Mouse (Mus musculus): Measurements from ENCODE around the gene Fdx1. TPM values are rescaled to one million over a fixed set of nuclear protein-coding genes. Genes with fewer than 3 reads are reported as not detected.

Gene Fdx1
- total RNA-seq (2021): 100 to 1,000 TPM; 100 to 123 TPM

DNA sequence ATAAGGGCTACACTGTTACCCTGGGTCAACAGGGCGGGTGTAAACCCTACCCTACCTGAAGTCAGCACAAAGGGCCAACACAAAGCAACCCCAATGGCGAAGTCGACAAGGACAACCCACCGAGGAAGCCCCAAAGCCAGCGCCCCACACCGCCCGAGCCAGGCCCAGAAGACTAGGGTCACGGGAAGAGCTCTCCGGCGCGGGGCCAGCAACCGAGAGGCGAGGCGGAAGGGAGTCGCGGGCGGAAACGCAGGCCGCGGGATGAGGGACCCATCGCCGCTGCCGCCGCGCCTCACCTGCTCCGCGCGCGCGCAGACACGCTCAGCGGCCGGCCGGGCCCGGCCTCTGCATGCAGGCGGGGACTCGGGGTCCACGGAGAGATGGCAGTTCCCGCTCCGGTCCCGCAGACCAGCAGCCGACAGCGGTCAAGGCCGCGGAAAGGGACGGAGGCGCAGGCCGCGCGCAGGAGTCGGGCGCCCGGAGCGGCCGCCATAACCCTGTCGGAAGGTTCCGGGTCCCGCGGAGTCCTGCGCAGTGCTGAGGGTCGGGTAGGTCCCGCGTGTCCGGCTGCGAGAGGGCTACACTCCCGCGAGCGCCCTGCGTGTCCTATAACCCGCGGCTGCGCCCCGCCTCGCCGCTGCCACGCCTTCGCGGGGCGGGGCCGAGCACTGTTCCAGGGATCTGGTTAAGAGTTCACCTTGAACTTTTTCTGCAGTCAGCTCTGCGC, at the start of gene Fdx1:
Gene Fdx1, minus strand, starts transcription at position 582 of the 727 bp plus-strand sequence.
- intact Hi-C loops (cut with DNase I): loop anchor here (5.0 kb wide), 1 partner anchor 84 kb away; the partner anchor contains the start of gene Rdx

DNA sequence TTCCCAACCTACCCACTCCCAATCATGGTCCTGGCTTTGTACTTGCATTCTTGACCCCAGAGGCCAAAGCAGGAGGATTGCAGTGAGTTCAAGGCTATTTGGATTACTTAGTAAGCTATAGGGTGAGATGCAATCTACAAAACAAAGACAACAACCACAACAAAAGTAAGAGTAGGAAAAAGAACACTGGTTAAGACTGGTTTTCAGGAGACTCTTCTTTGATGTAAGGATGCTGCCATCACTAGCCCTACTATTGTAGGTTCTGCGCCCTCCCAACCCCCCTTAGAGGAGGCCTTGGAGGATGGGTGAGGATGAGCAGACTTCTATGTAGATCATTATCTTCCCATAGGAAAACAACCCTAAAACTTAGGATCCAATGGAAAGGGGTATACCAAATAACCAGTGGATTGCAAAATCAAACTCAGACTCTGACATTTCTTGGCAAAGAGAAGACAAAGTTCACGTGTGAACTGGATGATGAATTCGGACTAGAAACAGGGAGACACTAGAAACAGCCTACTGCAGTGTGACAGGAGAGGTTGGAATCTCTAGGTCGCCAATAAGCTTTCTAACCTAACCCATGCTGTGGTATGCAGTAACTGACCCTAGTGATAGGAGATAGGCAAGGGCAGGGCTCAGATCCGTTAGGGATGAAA, 49.6 kb upstream of the Fdx1 start:
- intact Hi-C loops (cut with DNase I): no loop called here

More for the DNA sequence above, at the start of gene Fdx1:
- DNase-seq: peak; percentile 83 to 86

DNA sequence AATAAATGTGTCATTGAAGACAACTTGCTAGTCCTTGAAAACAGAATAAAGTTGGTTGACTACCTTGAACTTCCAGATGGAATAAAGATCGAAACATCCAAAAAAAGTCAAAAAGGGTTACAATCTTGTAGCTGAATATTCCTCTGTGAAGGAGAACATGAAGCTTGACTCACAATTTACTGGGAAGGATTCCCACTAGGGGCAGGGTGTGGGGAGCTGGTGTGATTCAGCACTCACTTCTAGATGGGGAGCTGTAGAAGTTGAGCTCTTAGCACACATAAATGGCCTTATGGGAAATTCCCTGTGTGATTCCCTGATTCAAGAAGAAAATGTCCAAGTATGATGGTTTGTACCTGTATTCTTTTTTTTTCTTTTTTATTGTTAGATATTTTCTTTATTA, 49.0 kb upstream of the Fdx1 start:
- no peak for DNase-seq
- intact Hi-C loops (cut with DNase I): no loop called here

More for the DNA sequence above, 49.6 kb upstream of the Fdx1 start:
- no peak for DNase-seq

DNA sequence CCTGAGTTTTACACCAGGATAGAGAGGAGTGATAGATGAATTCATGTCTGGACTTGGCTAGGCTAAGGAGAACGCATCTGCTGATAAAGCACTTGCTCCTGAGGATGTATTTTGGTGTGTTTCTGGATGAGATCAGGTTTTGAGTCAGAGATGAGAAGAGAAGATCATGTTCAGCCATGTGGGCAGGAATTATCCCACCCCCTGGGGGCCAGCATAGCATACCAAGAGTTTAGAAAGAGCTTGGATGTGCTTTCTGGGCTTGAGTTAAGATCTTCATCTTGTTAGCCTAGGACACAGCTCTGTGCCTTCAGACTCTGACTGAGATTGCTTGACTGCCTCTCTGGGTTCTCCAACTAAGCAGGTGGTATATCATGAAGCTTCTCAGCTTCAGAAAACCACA, 45.2 kb upstream of the Fdx1 start:
- intact Hi-C loops (cut with DNase I): no loop called here
- DNase-seq: no peak

DNA sequence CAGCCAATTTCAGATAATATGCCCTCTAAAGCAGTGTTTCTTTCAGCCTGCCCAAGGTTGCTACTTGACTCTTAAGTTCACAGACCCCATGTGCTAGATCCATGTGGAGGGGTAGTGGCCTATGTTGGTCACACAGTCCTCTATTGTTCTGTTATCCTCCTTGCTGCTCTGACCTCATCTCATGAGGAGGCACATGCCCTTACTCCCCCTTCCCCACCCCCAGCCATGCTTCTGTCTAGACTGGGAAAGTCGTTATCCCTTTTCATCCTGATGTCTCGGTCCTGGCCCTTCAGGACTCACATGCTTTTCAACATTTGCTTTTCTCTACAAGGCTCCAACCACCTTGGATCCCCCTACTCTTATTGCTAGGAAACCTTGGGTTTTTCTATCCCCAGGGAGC, 44.0 kb upstream of the Fdx1 start:
- no peak for DNase-seq
- intact Hi-C loops (cut with DNase I): no loop called here

DNA sequence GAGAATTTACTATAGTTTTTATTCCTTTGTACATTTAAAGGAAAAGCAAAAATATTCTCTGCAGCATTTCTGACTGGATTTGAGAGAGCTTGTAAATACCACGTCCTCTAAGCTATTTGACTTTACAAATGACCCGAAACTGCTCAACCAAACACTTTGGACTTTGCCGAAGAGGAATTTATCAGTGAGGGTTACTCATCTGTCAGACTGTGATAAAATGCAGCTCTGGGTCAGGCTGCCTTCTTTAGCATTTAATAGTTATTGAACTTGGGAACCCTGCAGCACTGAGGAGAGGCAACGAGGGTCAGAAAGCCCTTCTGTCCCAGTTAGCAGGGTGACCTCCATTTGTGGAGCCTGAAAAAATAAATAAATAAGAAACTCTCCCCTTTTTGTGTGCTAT, 40.1 kb upstream of the Fdx1 start:
- intact Hi-C loops (cut with DNase I): no loop called here
- DNase-seq: no peak

DNA sequence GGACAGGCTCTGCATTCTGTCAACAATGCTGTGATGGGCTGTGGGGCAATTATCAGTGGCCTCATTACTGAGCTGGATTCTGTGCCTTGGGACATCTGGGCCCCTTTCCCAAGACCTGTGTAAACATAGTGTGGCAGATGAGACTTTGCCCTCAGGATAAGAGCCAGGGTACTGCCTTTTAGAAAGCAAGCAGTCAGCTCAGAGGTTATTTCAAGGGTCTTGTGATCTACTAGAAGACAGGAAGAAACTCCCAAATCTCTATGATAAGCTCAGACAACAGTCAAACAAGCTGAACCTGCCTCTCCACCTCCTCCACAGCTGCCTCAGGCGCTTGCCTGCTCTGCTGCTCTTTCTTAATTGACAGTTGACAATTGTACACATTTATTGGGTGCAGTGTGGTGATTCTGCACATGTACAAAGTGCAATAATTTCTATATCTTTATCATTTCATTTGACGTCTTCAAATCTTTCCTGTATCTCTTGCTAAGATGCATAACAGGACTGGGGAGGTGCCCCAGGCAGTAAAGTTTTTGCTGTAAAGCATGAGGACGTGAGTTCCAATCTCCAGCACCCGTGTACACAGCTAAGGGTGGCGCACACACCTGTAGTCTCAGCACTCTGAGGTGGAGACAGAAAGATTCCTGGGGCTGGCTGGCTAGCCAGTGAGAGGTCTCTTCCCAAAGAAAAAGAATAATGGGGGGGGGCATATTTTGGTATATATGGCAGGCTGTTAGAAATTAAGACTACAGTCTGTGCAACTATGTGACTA, 32.2 kb upstream of the Fdx1 start:
- intact Hi-C loops (cut with DNase I): no loop called here
- no peak for DNase-seq

DNA sequence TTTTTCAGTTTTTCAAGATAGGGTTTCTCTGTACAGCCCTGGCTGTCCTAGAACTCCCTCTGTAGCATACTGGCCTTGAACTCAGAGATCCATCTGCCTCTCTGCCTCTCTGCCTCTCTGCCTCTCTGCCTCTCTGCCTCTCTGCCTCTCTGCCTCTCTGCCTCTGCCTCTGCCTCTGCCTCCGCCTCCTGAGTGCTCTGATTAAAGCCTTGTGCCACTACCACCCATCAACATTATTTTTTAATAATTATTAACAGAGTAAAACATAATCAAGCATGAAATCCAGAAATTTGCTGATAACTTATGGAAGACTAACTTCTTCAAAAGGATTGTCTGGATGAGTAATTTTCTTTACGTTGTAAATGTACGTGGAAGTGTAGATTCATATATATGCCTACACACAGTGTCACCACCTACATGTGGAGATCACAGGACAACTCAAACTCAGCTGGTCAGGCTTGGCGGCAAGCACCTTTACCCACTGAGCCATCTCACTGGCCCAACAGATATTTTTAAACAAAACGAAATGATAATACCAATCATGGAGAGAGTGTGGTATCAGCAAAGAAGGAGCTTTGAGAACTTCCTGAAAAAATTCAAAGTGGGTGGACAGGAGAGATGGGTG, 31.4 kb upstream of the Fdx1 start:
- intact Hi-C loops (cut with DNase I): loop anchor here (5.0 kb wide), 1 partner anchor 53 kb away; the partner anchor contains the start of gene Rdx
- no peak for DNase-seq

DNA sequence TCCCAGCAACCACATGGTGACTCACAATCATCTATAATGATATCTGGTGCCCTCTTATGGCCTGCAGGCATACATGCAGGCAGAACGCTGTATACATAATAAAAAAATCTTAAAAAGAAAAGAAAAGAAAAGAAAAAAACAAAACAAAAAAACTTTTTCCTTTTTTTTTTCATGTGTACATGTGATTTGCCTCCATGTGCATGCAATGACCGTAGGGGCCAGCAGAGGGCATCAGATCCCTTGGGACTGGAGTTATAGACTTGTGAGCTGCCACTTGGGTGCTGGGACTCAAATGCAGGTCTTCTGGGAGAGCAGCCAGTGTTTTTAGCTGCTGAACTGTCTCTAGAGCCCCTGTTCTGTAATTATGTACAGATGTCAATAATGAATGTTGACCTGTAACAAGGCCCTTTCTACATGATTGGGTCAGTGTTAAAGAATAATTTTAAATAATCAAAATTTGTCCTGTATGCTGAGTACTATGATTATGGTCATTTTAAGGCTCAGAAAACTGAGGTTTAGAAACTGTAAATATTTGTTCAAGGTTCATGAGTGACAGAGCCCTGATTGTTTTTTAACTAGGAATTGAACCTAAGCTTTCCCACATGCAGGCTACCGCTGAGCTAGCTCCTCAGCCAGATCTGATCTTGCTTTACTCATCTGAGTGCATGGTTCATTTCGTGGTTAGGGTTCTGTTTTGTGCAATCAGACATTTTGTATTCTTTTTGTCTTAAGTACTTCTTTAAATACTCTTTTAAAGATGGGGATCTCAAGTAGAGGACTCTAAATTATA, 30.3 kb upstream of the Fdx1 start:
- DNase-seq: peak in 1 of 2 experiments; percentile 51
- intact Hi-C loops (cut with DNase I): loop anchor here (5.0 kb wide), 1 partner anchor 54 kb away; the partner anchor contains the start of gene Rdx

DNA sequence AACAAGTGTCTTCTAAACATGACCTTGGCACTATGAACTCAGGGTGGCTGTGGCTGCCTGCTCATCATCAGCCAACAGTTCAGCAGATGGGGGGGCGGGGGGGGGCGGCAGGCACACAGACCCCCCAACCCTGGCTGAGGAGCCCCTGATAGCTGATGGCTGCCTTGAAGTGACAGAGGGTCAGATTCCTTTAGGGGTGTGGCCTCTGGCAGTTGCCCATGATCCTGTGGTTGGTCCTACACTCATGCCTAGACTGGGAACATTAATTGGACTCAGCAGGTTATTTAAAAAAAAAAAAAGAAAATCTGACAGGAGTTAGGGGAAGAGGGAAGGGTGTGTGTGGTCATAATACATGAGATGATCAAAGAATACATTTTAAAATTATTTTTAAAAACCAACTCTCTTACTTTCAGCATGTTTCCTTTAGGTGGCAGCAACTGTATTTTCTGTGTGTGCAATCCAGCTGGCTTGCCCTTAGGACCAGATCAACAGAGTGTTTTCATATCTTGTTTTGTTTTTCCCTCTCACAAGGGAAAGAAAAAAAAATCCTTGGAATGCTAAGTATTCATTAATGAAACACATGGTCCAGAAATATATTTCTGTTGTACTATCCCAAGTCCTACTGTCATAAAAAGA, 28.0 kb upstream of the Fdx1 start:
- no peak for DNase-seq
- intact Hi-C loops (cut with DNase I): loop anchor here (1.0 to 5.0 kb wide), 2 partner anchors 56 to 107 kb away; partner anchors contain the start of gene Rdx

DNA sequence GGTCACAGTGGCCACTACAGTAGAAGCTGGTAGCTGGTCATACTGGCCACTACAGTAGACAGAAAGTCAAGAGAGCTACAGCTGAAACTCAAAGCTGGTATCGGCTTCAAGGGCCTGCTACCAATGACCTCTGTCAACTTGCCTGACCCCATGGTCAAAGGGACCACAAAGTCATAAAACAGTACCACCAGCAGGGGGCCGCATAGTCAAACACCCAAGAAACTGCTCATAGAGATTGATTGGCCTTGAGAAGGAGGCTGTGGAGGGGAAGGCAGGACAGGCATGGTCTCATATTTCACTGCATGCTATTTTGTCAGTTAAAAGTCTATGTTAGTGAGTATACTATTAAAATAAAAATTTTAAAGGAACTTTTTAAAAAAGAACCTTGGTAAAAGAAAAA, 27.5 kb upstream of the Fdx1 start:
- DNase-seq: peak; percentile 45 to 68
- intact Hi-C loops (cut with DNase I): loop anchor here (1.0 to 5.0 kb wide), 3 partner anchors 56 to 296 kb away; partner anchors contain the start of gene Rdx

DNA sequence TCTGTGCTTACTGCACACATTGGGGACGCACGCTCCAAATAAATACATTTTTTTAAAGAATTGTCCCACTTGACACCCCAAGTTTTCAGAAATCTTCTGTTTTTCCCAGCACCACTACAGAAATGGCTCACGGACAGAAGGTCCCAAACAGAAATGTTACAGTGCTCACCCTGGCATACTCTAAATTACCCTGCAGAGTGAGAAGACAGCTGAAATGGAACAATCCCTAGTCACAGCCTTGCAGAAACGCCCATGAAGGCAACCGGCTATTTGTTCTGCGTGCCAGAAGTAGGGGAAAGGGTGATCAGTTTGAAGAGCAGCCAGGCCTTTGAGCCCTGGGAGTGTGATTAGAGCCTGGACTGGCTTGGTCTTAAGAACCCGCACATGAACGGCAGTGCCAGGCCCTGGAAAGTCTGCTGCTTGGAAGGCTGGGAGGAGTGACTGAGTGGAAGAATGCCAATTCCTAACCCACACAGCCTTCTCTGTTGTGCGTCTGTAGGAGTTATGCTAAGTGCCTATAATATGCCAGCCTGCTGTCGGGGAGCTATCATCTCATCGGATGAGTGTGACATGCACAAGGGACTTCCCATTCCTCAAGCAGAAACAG, 22.2 kb upstream of the Fdx1 start:
- intact Hi-C loops (cut with DNase I): no loop called here
- DNase-seq: no peak

DNA sequence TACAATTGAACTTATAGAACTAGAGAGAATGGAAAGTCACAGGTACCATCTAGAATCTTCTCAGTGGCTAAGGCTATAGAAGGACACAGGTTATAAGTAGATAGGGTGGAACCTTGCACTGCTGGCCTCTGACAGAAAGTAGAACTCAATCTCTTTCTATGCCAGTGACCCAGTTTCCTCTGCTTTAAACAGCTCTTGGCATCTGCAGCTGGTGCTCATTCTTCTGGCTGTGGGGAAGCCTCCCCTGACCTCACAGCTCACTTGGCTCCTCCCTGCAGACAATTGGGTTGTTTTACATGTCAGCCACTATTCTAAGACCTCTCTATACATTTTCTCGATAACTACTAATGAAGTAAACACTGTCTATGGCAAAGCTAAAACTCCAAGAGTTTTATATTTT, 17.8 kb upstream of the Fdx1 start:
- intact Hi-C loops (cut with DNase I): no loop called here
- DNase-seq: no peak

DNA sequence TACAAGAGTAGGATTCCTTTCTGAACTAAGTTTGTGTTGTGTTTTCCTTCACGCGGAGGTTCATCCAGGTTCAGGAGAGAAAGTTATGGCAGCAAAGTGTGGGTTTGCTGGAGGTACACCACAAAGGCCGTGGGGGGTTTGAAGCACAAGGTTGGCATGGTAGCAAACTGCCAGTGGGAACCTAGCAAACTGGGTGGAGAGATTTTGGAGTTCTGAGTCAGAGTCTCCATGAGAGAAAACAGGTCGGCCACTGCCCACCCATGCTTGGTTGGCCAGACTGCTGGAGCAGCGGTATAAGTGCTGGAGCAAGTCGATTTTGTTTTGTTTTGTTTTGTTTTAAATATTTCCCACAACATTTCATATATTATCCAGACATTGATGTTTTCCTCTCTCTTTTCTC, 15.9 kb upstream of the Fdx1 start:
- intact Hi-C loops (cut with DNase I): loop anchor here (5.0 kb wide), 1 partner anchor 308 kb away; no protein-coding TSS in a partner anchor
- DNase-seq: no peak

DNA sequence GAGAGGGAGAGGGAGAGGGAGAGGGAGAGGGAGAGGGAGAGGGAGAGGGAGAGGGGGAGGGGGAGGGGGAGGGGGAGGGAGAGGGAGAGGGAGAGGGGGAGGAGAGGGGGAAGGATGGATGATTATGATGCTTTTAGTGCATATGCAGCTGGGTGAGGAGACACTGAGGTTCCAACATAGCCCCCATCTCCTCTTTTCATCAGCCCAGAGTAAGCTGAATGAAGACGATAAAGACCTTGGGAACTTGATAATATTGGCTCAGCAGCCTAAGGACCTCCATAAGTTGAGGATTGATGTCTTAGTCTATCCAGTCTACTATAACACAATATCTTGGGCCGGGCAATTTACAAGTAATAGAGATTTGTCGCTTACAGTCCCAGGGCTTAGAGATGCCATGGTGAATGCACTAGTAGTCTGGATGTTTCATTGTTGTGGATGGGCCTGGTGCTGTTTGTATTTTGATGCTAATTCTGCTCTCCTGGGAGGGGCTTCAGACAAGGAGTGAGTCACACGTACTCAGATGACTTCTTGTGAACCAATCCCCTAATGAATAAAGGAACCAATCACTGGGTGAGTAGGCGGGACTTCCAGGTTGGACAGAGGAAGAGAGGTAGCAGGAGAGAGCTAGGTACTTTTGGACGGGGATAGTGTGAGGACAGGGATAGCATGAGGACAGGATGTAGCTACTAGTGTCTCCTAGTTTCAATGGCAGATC, 15.3 kb upstream of the Fdx1 start:
- no peak for DNase-seq
- intact Hi-C loops (cut with DNase I): loop anchor here (5.0 kb wide), 1 partner anchor 309 kb away; no protein-coding TSS in a partner anchor

DNA sequence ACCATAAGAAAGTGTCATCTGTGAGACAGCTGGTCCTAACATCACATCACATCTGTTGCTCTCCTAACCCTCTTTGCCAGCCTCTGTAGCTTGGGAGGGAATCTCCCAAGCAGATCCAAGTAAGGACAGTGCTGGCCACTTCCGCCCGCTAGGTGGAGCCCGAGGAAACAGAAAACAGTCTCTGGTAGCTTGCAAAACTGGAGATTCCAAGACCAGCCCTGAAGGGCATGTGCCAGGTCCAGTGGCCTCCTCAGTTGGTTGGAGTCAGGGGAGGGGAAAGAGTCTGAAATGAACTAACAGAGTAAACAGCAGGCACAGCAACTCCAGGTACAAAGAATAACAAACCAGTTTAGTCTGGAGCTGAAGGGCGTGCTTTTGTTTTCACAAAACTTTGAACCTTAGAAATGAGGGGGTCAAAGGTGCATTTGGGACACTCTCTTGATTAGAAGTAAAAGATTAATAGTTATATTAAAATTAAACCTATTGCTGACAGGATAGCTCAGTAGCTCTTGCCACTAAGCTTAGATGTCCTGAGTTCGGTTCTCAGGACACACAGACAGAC, 14.2 kb upstream of the Fdx1 start:
- intact Hi-C loops (cut with DNase I): loop anchor here (1.0 to 5.0 kb wide), 2 partner anchors 121 to 310 kb away; no protein-coding TSS in a partner anchor
- peak; percentile 79 to 87 for DNase-seq

DNA sequence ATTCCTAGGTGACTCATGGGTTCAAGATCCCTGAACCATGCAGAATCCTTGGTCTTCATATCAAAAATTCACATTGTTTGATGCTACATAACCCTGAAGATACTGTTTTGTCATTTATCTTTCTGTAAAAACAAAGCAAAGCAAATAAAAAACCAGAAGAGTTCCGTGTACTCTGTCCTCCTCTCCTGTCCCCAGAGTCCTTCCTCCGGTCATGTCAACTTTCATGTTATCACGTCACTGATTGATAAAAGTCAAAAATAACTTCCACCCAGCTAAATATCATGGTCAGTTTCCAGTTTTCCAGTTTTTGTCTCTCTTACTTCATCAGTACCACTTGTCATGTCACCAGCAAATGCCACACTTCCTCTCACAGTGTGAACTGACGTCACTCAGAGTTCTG, 11.5 kb upstream of the Fdx1 start:
- intact Hi-C loops (cut with DNase I): loop anchor here (5.0 kb wide), 1 partner anchor 312 kb away; no protein-coding TSS in a partner anchor

DNA sequence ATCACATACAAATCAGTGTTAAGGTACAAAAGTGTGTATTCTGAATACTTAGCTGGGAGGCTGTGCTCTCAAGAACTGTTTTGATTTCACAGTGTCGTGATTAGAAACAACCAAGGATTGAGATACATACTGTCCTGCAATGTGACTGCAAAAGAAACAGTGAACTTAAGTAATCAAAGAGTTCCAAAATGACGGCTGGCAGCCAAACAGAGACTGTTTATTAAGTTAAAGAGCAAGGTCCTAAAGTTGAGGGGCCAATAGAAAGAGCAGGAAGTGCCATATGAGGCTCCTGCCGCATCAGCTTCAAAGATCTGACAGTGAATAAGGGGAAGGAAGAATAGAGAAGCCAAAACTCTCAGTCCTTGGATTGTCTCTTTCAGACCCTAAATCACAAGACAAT, 10.5 kb upstream of the Fdx1 start:
- intact Hi-C loops (cut with DNase I): no loop called here

More for the DNA sequence above, 11.5 kb upstream of the Fdx1 start:
- no peak for DNase-seq

More for the DNA sequence above, 10.5 kb upstream of the Fdx1 start:
- no peak for DNase-seq

All from heart, postnatal 36 days (tissue).